Mouse (Mus musculus): ENCODE results near the gene Vmn1r55. TPM values are rescaled to one million over a fixed set of nuclear protein-coding genes. Genes with fewer than 3 reads are reported as not detected.
A peak's percentile ranks its signal among the peaks of the same experiment; 100 is the strongest.
"Not testable (repeated sequence)": the region's sequence is repeated elsewhere in the genome, so short reads cannot be mapped to it uniquely, and the experiment has no call there.

Gene Vmn1r55
- total RNA-seq, 1 experiment: not detected

GRCm38 (mm10) chr7:5081241-5081640 lies 68.2 kb downstream of the Vmn1r55 start:
- in situ Hi-C loops (cut with MboI; ENCODE audit: low sequenced_read_pairs in 2 of 2, unreplicated experiment in 2 of 2): no loop called here
- no peak for DNase-seq (ENCODE audit: low read depth, low spot score)
- Histone ChIP-seq H3K4me3 (ENCODE audit: insufficient read depth in 1 of 2, low read depth in 1 of 2, low read length in 2 of 2, poor library complexity in 1 of 2, severe bottlenecking in 1 of 2) (peak overlapping the region in 1 of 2 experiments; percentile 81; a peak in 3 of 4 replicates), H3K9me3 (ENCODE audit: control insufficient read depth, insufficient read depth, low read depth, low read length) (no peaks in the 10 kb centered on the region), H3K27ac (ENCODE audit: insufficient read depth, low read depth, low read length, poor library complexity, severe bottlenecking) (no peak overlapping the region; the same call in 1 of the 2 replicates), H3K9ac (ENCODE audit: insufficient read depth, low read depth, low read length, poor library complexity, severe bottlenecking) (no peak overlapping the region; the same call in 1 of the 2 replicates), H3K36me3 (ENCODE audit: control insufficient read depth, insufficient read depth, low read length, poor library complexity, severe bottlenecking) (peaks cover 42% of the 10 kb centered on the region), H3K4me1 (ENCODE audit: control insufficient read depth in 2 of 2, insufficient read depth in 2 of 2, low read length in 2 of 2, poor library complexity in 1 of 2) (peaks cover 2% of the 10 kb centered on the region in 2 experiments; a peak in 1 of 4 replicates)
- TF ChIP-seq CHD2 (IDR thresholded peaks at IDR 0.05; ENCODE audit: low read depth, low read length) (no peak), HCFC1 (IDR thresholded peaks at IDR 0.05; ENCODE audit: borderline replicate concordance, insufficient read depth, low read length) (no peak), MAFK (IDR thresholded peaks at IDR 0.05; ENCODE audit: insufficient read depth, low read depth, low read length) (no peak), ZNF384 (IDR thresholded peaks at IDR 0.05; ENCODE audit: low read depth, low read length) (no peak)

GRCm38 (mm10) chr7:5080815-5081214 lies 68.7 kb downstream of the Vmn1r55 start:
- Histone ChIP-seq H3K9me3 (ENCODE audit: control insufficient read depth, insufficient read depth, low read depth, low read length) (no peaks in the 10 kb centered on the region), H3K4me1 (ENCODE audit: control insufficient read depth in 2 of 2, insufficient read depth in 2 of 2, low read length in 2 of 2, poor library complexity in 1 of 2) (peaks cover 2 to 3% of the 10 kb centered on the region in 2 experiments; a peak in 1 of 4 replicates), H3K36me3 (ENCODE audit: control insufficient read depth, insufficient read depth, low read length, poor library complexity, severe bottlenecking) (peaks cover 42% of the 10 kb centered on the region), H3K4me3 (ENCODE audit: insufficient read depth in 1 of 2, low read depth in 1 of 2, low read length in 2 of 2, poor library complexity in 1 of 2, severe bottlenecking in 1 of 2) (peak overlapping the region; percentile 81 to 97), H3K9ac (ENCODE audit: insufficient read depth, low read depth, low read length, poor library complexity, severe bottlenecking) (peak overlapping the region; percentile 91), H3K27ac (ENCODE audit: insufficient read depth, low read depth, low read length, poor library complexity, severe bottlenecking) (no peak overlapping the region; the same call in 1 of the 2 replicates)
- no peak for DNase-seq (ENCODE audit: low read depth, low spot score)
- in situ Hi-C loops (cut with MboI; ENCODE audit: low sequenced_read_pairs in 2 of 2, unreplicated experiment in 2 of 2): no loop called here
- TF ChIP-seq CHD2 (IDR thresholded peaks at IDR 0.05; ENCODE audit: low read depth, low read length) (no peak), ZNF384 (IDR thresholded peaks at IDR 0.05; ENCODE audit: low read depth, low read length) (no peak), ZC3H11A (IDR thresholded peaks at IDR 0.05; ENCODE audit: borderline replicate concordance, low read depth, low read length) (no peak)

GRCm38 (mm10) chr7:5080010-5080751 lies 69.3 kb downstream of the Vmn1r55 start, which contains the start of gene Epn1:
TSS of gene Epn1 (plus strand) at chr7:5080235.
- H3K9ac ChIP-seq (ENCODE audit: insufficient read depth, low read depth, low read length, poor library complexity, severe bottlenecking): peak within 1 kb of the TSS; percentile 91
- H3K4me1 ChIP-seq (ENCODE audit: control insufficient read depth in 2 of 2, insufficient read depth in 2 of 2, low read length in 2 of 2, poor library complexity in 1 of 2): peaks cover 2 to 3% of the 10 kb centered on the region in 2 experiments; a peak in 1 of 4 replicates
- in situ Hi-C loops (cut with MboI; ENCODE audit: low sequenced_read_pairs in 2 of 2, unreplicated experiment in 2 of 2): no loop called here
- H3K36me3 ChIP-seq (ENCODE audit: control insufficient read depth, insufficient read depth, low read length, poor library complexity, severe bottlenecking): peaks cover 43% of the 10 kb centered on the region
- peak; percentile 91 for DNase-seq (ENCODE audit: low read depth, low spot score)
- TF ChIP-seq ZC3H11A (IDR thresholded peaks at IDR 0.05; ENCODE audit: borderline replicate concordance, low read depth, low read length) (no peak), ZNF384 (IDR thresholded peaks at IDR 0.05; ENCODE audit: low read depth, low read length) (no peak), MAFK (IDR thresholded peaks at IDR 0.05; ENCODE audit: insufficient read depth, low read depth, low read length) (no peak), HCFC1 (IDR thresholded peaks at IDR 0.05; ENCODE audit: borderline replicate concordance, insufficient read depth, low read length) (peak; percentile 84), CHD2 (IDR thresholded peaks at IDR 0.05; ENCODE audit: low read depth, low read length) (peak; percentile 55; the same call in 1 of the 2 replicates)
- peak within 1 kb of the TSS; percentile 70 for H3K27ac ChIP-seq (ENCODE audit: insufficient read depth, low read depth, low read length, poor library complexity, severe bottlenecking)
- peak within 1 kb of the TSS; percentile 81 to 97 for H3K4me3 ChIP-seq (ENCODE audit: insufficient read depth in 1 of 2, low read depth in 1 of 2, low read length in 2 of 2, poor library complexity in 1 of 2, severe bottlenecking in 1 of 2)
- no peaks in the 10 kb centered on the region for H3K9me3 ChIP-seq (ENCODE audit: control insufficient read depth, insufficient read depth, low read depth, low read length)

- H3K36me3 ChIP-seq (ENCODE audit: control insufficient read depth, insufficient read depth, low read length, poor library complexity, severe bottlenecking): peaks cover 44% of the 10 kb centered on the region
- H3K4me3 ChIP-seq (ENCODE audit: insufficient read depth in 1 of 2, low read depth in 1 of 2, low read length in 2 of 2, poor library complexity in 1 of 2, severe bottlenecking in 1 of 2): peak overlapping the region; percentile 59 to 97; a peak in 3 of 4 replicates
- peak overlapping the region; percentile 70; the same call in 1 of the 2 replicates for H3K27ac ChIP-seq (ENCODE audit: insufficient read depth, low read depth, low read length, poor library complexity, severe bottlenecking)
- DNase-seq (ENCODE audit: low read depth, low spot score); in situ Hi-C loops (cut with MboI; ENCODE audit: low sequenced_read_pairs in 2 of 2, unreplicated experiment in 2 of 2); H3K4me1 ChIP-seq (ENCODE audit: control insufficient read depth in 2 of 2, insufficient read depth in 2 of 2, low read length in 2 of 2, poor library complexity in 1 of 2); H3K9me3 ChIP-seq (ENCODE audit: control insufficient read depth, insufficient read depth, low read depth, low read length): not testable (repeated sequence)
- peak overlapping the region; percentile 66 for H3K9ac ChIP-seq (ENCODE audit: insufficient read depth, low read depth, low read length, poor library complexity, severe bottlenecking)
Observed at GRCm38 (mm10) chr7:5079365-5080009, 70.0 kb downstream of the Vmn1r55 start.

Other genes with a start within 250 kb of the Vmn1r55 start
- gene Gm36210, start 243.2 kb downstream of the Vmn1r55 start, total RNA-seq (2012; rRNA removed): 1.6 and 2.2 TPM in 2 replicates
- gene Zfp628, start 234.5 kb downstream of the Vmn1r55 start, total RNA-seq (2012; rRNA removed): 4.0 and 4.3 TPM in 2 replicates
- gene Nat14, start 227.6 kb downstream of the Vmn1r55 start, total RNA-seq (2012; rRNA removed): 1.2 and 1.7 TPM in 2 replicates
- gene Ssc5d, start 223.9 kb downstream of the Vmn1r55 start, total RNA-seq (2012; rRNA removed): 0.94 and 1.3 TPM in 2 replicates
- 0.22 and 0.95 TPM in 2 replicates for gene Sbk2, start 185.3 kb downstream of the Vmn1r55 start, total RNA-seq (2012; rRNA removed)
- gene Sbk3, start 178.5 kb downstream of the Vmn1r55 start, total RNA-seq (2012; rRNA removed): not detected in 2 replicates
- 2.9 and 3.4 TPM in 2 replicates for gene Zfp579, start 153.5 kb downstream of the Vmn1r55 start, total RNA-seq (2012; rRNA removed)
- 2.6 and 3.9 TPM in 2 replicates for gene Zfp524, start 135.3 kb downstream of the Vmn1r55 start, total RNA-seq (2012; rRNA removed)
- 45.9 and 47.4 TPM in 2 replicates for gene Fiz1, start 135.0 kb downstream of the Vmn1r55 start, total RNA-seq (2012; rRNA removed)
- not detected in 2 replicates for gene Gm44973, start 134.2 kb downstream of the Vmn1r55 start, total RNA-seq (2012; rRNA removed)
- gene Zfp865, start 129.3 kb downstream of the Vmn1r55 start, total RNA-seq (2012; rRNA removed): 12.9 and 18.4 TPM in 2 replicates
- 7.5 and 11.2 TPM in 2 replicates for gene Ccdc106, start 129.1 kb downstream of the Vmn1r55 start, total RNA-seq (2012; rRNA removed)
- gene 4632433K11Rik, start 115.6 kb downstream of the Vmn1r55 start, total RNA-seq (2012; rRNA removed): not detected in 2 replicates
- gene Zfp784, start 111.2 kb downstream of the Vmn1r55 start, total RNA-seq (2012; rRNA removed): 0.58 and 0.71 TPM in 2 replicates
- 2.6 and 3.3 TPM in 2 replicates for gene Zfp580, start 98.1 kb downstream of the Vmn1r55 start, total RNA-seq (2012; rRNA removed)
- gene U2af2, start 87.5 kb downstream of the Vmn1r55 start, total RNA-seq (2012; rRNA removed): 222 and 262 TPM in 2 replicates
- 51.8 and 59.1 TPM in 2 replicates for gene Epn1, start 69.4 kb downstream of the Vmn1r55 start, total RNA-seq (2012; rRNA removed)
- not detected in 2 replicates for gene Rfpl4, start 32.7 kb downstream of the Vmn1r55 start, total RNA-seq (2012; rRNA removed)
- gene Rasl2-9, start 23.7 kb downstream of the Vmn1r55 start, total RNA-seq (2012; rRNA removed): 0.27 and 0.32 TPM in 2 replicates
- not detected in 2 replicates for gene Vmn1r56, start 47.1 kb upstream of the Vmn1r55 start, total RNA-seq (2012; rRNA removed)
- 0.11 and 0.13 TPM in 2 replicates for gene Vmn1r57, start 68.8 kb upstream of the Vmn1r55 start, total RNA-seq (2012; rRNA removed)
- gene Gm5065, start 200.9 kb upstream of the Vmn1r55 start, total RNA-seq (2012; rRNA removed): not detected in 2 replicates
- not detected in 2 replicates for gene Nlrp2, start 201.4 kb upstream of the Vmn1r55 start, total RNA-seq (2012; rRNA removed)